Mouse (Mus musculus) lung, adult 2 months (tissue): ENCODE data around the gene Fnbp1l.

Source experiments
- CTCF ChIP-seq: fragments of 200-500 bp; IDR thresholded peaks from 2 replicates; pipeline ENCODE4 v1.5.1; 2011; ENCODE audit warnings: mild to moderate bottlenecking, low read length, control low read depth; ENCODE audit not compliant: insufficient read depth
- POLR2A ChIP-seq: fragments of 200-500 bp; IDR thresholded peaks from 2 replicates; pipeline ENCODE4 v1.6.1; 2011; ENCODE audit warnings: low read depth, mild to moderate bottlenecking, control low read depth, low read length, borderline replicate concordance; ENCODE audit errors: extremely low read depth

GRCm38 (mm10) chr3:122510240-122510750 is 109.2 kb downstream of the Fnbp1l start:
- TF ChIP-seq POLR2A (no peak), CTCF (no peak)
